In genomic region chr7:130533316-130534260, GRCm38 (mm10) we compare ENCODE assay signal across 7 mouse cellular contexts. TPM values are rescaled to one million over a fixed set of nuclear protein-coding genes. Genes with fewer than 3 reads are reported as not detected.
DNase-seq lines count a peak whose midpoint lies in the region; ATAC-seq and TF ChIP-seq lines count a peak whose summit lies in the region.

No protein-coding gene starts in this region.

- no peak overlapping the region for H3K4me2 ChIP-seq in midbrain, embryonic 13.5 days (replicated peaks)

- H3K36me3 ChIP-seq in embryonic facial prominence, embryonic 10.5 days (replicated peaks): peaks cover 98% of the 10 kb centered on the region
- H3K36me3 ChIP-seq in midbrain, embryonic 13.5 days: peaks cover 53% of the 10 kb centered on the region
- H3K36me3 ChIP-seq in small intestine, adult 2 months (ENCODE audit: control insufficient read depth, insufficient read depth, low read length): peaks cover 36% of the 10 kb centered on the region

- H3K27ac ChIP-seq in embryonic facial prominence, embryonic 10.5 days (replicated peaks): no peak overlapping the region
- no peak overlapping the region for H3K27ac ChIP-seq in midbrain, embryonic 13.5 days
- H3K27ac ChIP-seq in small intestine, adult 2 months (ENCODE audit: insufficient read depth, low read depth, low read length): no peak overlapping the region

- H3K9ac ChIP-seq in midbrain, embryonic 13.5 days (replicated peaks): no peak overlapping the region

- TF ChIP-seq CTCF in small intestine, adult 2 months (IDR thresholded peaks at IDR 0.05; ENCODE audit: extremely low read depth, insufficient read length, insufficient replicate concordance, low read depth, low read length): peak; percentile 90; the same call in 1 of the 2 replicates

- no peaks in the 10 kb centered on the region for H3K9me3 ChIP-seq in embryonic facial prominence, embryonic 10.5 days
- no peaks in the 10 kb centered on the region for H3K9me3 ChIP-seq in midbrain, embryonic 13.5 days

- intact Hi-C loops in left cerebral cortex, postnatal 4 days (cut with DNase I): loop anchor here (10.0 kb wide), 1 partner anchor 231 kb away; no protein-coding TSS in a partner anchor

- peak; percentile 84 for DNase-seq in adrenal gland, adult 8-10 months
- peak; percentile 88 for DNase-seq in embryonic facial prominence, embryonic 10.5 days (ENCODE audit: low spot score)
- DNase-seq in heart, adult 11 months: peak; percentile 98
- DNase-seq in kidney, adult 11 months: peak; percentile 81
- peak; percentile 90 for DNase-seq in left cerebral cortex, postnatal 4 days

- H3K4me1 ChIP-seq in embryonic facial prominence, embryonic 10.5 days: no peaks in the 10 kb centered on the region
- peaks cover 3% of the 10 kb centered on the region; the same call in 1 of the 2 replicates for H3K4me1 ChIP-seq in midbrain, embryonic 13.5 days (replicated peaks)
- peaks cover 3% of the 10 kb centered on the region for H3K4me1 ChIP-seq in small intestine, adult 2 months (ENCODE audit: control insufficient read depth, insufficient read depth, insufficient read length, low read length)

- TF ChIP-seq POLR2A in small intestine, adult 2 months (IDR thresholded peaks at IDR 0.05; ENCODE audit: low read depth, low read length): no peak

- H3K27me3 ChIP-seq in embryonic facial prominence, embryonic 10.5 days (replicated peaks; ENCODE audit: low read depth, poor library complexity, severe bottlenecking): no peaks in the 10 kb centered on the region
- no peaks in the 10 kb centered on the region for H3K27me3 ChIP-seq in midbrain, embryonic 13.5 days
- no peaks in the 10 kb centered on the region for H3K27me3 ChIP-seq in small intestine, adult 2 months (ENCODE audit: control insufficient read depth, insufficient read depth, low read length)

- no peak overlapping the region for H3K4me3 ChIP-seq in embryonic facial prominence, embryonic 10.5 days
- H3K4me3 ChIP-seq in midbrain, embryonic 13.5 days (replicated peaks): no peak overlapping the region
- no peak overlapping the region for H3K4me3 ChIP-seq in small intestine, adult 2 months (ENCODE audit: low read depth, low read length)

- WGBS in embryonic facial prominence, embryonic 10.5 days: 54% methylated on average over 25 of the region's 25 CpGs
- WGBS in midbrain, embryonic 13.5 days: 48% methylated on average over 24 of the region's 25 CpGs
- WGBS in small intestine, adult 2 months: 37% methylated on average over 25 of the region's 25 CpGs

- ATAC-seq in midbrain, embryonic 13.5 days: peak; percentile 80

RNA-seq across cellular contexts. Expression of gene Ate1, which starts 13.4 kb away (rescaled TPM):
- total RNA-seq in adrenal gland, adult 8-10 months (2022): 10 to 100 TPM; 38.1 to 62.3 (median 49.4) TPM
- 48.0 and 56.9 TPM in 2 replicates for polyA plus RNA-seq in embryonic facial prominence, embryonic 10.5 days (2016; fragmentation: Nextera tagmentation; extraction: Ambion mirVana)
- 10 to 100 TPM; 57.1 to 61.9 TPM for total RNA-seq in left cerebral cortex, postnatal 4 days (2021)
- 101 and 110 TPM in 2 replicates for polyA plus RNA-seq in midbrain, embryonic 13.5 days (2015; fragmentation: Nextera tagmentation; extraction: Ambion mirVana)
- 2.8 and 3.3 TPM in 2 replicates for polyA plus RNA-seq in small intestine, adult 2 months (2012; rRNA removed)

RNA-seq across cellular contexts. Expression of gene Nsmce4a, which starts 39.3 kb away (rescaled TPM):
- 10 to 100 TPM; 70.1 to 87.9 (median 80.8) TPM for total RNA-seq in adrenal gland, adult 8-10 months (2022)
- polyA plus RNA-seq in embryonic facial prominence, embryonic 10.5 days (2016; fragmentation: Nextera tagmentation; extraction: Ambion mirVana): 196 and 197 TPM in 2 replicates
- 10 to 100 TPM; 36.1 to 38.3 TPM for total RNA-seq in left cerebral cortex, postnatal 4 days (2021)
- 114 and 115 TPM in 2 replicates for polyA plus RNA-seq in midbrain, embryonic 13.5 days (2015; fragmentation: Nextera tagmentation; extraction: Ambion mirVana)
- polyA plus RNA-seq in small intestine, adult 2 months (2012; rRNA removed): 39.9 and 62.9 TPM in 2 replicates

RNA-seq across cellular contexts. Expression of gene Tacc2, which starts 43.6 kb away (rescaled TPM):
- 10 to 100 TPM; 38.1 to 63.0 (median 49.3) TPM for total RNA-seq in adrenal gland, adult 8-10 months (2022)
- polyA plus RNA-seq in embryonic facial prominence, embryonic 10.5 days (2016; fragmentation: Nextera tagmentation; extraction: Ambion mirVana): 44.0 and 49.6 TPM in 2 replicates
- 100 to 1,000 TPM; 101 to 102 TPM for total RNA-seq in left cerebral cortex, postnatal 4 days (2021)
- 62.4 and 70.8 TPM in 2 replicates for polyA plus RNA-seq in midbrain, embryonic 13.5 days (2015; fragmentation: Nextera tagmentation; extraction: Ambion mirVana)
- 25.9 and 57.5 TPM in 2 replicates for polyA plus RNA-seq in small intestine, adult 2 months (2012; rRNA removed)

Comparison
In these comparisons a context has a peak if more than half of its experiments do, and no peak if none do; other contexts are left out.
1. RNA of gene Ate1, which starts 13.4 kb away (polyA plus RNA-seq): 101 to 110 TPM in midbrain, embryonic 13.5 days and 48.0 to 56.9 TPM in embryonic facial prominence, embryonic 10.5 days; 2.8 to 3.3 TPM in small intestine, adult 2 months; every median in the first group is over 10 times any median in the second.
2. Peak in every context shown above with its lines, with median percentiles within 50 percentile points of each other: DNase-seq.